Mouse (Mus musculus): ENCODE measurements around the gene Rfx3. TPM values are rescaled to one million over a fixed set of nuclear protein-coding genes. Genes with fewer than 3 reads are reported as not detected.

Rfx3 gene
- polyA plus RNA-seq, 1 experiment from 2014 or later, result 6.7 TPM

DNA sequence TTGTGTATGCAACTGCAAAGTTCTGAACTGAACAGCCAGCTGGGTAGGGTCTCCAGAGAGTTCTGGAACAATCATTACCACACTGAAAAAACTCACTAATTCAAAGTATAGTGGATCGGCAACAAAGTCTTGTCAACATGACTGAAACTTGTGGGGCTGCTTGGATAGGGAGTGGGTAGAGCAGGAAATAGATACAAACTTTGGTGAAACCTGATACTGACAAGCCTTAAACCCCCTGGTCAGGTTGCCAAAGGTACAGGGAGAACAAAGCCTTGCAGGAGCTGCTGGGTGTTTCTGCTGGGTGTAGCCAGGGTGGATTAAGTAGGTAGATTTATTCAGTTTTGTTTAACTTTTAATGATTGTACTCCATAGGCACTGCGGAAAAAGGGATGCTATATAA lies 274.4 kb downstream of the Rfx3 start:
- 64% methylated on average over 2 of the region's 2 CpGs for WGBS
- no peak for ATAC-seq (ENCODE audit: insufficient number of reproducible peaks, low FRiP score)
- Histone ChIP-seq H3K4me2 (no peak overlapping the region), H3K36me3 (no peaks in the 10 kb centered on the region), H3K4me3 (no peak overlapping the region), H3K9ac (no peak overlapping the region), H3K27ac (ENCODE audit: poor library complexity, severe bottlenecking) (no peak overlapping the region), H3K27me3 (replicated peaks) (no peaks in the 10 kb centered on the region), H3K4me1 (replicated peaks) (no peaks in the 10 kb centered on the region), H3K9me3 (replicated peaks) (no peaks in the 10 kb centered on the region; the same call in 1 of the 2 replicates)

DNA sequence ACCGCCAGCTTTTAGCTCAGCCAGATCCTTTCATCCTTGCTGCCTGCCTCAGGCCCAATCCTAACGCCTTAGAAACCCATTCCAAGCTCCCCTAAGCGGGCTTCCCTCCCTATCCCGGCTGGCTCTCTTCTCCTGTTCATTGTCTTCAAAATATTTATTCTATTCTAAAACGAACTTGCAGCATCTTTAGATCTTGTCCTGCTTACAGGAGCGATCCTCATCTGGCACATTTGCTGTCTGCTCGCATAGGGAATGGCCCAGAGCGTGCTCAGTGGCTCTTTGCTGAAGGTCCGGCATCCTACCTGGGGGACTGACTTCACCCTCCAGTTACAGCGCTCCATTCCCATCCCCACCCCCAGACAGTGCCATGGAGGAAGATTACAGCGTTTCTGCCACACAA lies 292.0 kb downstream of the Rfx3 start:
- WGBS, result 70% methylated on average over 11 of the region's 11 CpGs

DNA sequence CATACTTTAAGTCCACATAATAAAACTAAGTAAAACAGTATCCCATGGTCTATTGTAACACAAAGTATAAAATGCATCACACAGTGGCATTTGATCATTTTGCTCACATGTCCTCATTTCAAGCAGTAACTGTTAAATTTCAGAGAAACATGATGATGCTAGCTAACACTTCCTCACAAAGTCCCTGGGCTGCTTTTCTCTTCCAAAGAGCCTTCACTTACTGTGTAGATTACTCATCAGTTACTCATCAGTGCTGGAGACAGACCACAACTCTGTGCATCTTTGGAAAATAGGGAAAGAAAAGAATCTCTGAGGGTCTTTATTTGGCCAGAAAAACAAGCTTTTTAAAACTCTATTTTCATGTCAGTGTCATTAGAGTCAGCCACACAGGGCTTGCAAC lies 294.7 kb downstream of the Rfx3 start:
- no peaks in the 10 kb centered on the region for H3K9me3 ChIP-seq (replicated peaks)
- H3K4me3 ChIP-seq, result no peak overlapping the region
- H3K36me3 ChIP-seq, result no peaks in the 10 kb centered on the region
- ATAC-seq (ENCODE audit: insufficient number of reproducible peaks, low FRiP score), result no peak
- no peaks in the 10 kb centered on the region for H3K4me1 ChIP-seq (replicated peaks)
- H3K4me2 ChIP-seq, result no peak overlapping the region
- no peaks in the 10 kb centered on the region for H3K27me3 ChIP-seq (replicated peaks)
- no peak overlapping the region for H3K27ac ChIP-seq (ENCODE audit: poor library complexity, severe bottlenecking)
- no peak overlapping the region for H3K9ac ChIP-seq

More for the DNA sequence above, 292.0 kb downstream of the Rfx3 start:
- Histone ChIP-seq H3K27ac (ENCODE audit: poor library complexity, severe bottlenecking) (no peak overlapping the region), H3K4me3 (no peak overlapping the region), H3K4me1 (replicated peaks) (no peaks in the 10 kb centered on the region), H3K27me3 (replicated peaks) (no peaks in the 10 kb centered on the region), H3K36me3 (no peaks in the 10 kb centered on the region), H3K9me3 (replicated peaks) (no peaks in the 10 kb centered on the region), H3K9ac (no peak overlapping the region), H3K4me2 (no peak overlapping the region)
- no peak for ATAC-seq (ENCODE audit: insufficient number of reproducible peaks, low FRiP score)

All from heart, embryonic 12.5 days (tissue).